Mouse (Mus musculus): ENCODE results near the gene Tfcp2. TPM values are rescaled to one million over a fixed set of nuclear protein-coding genes. Genes with fewer than 3 reads are reported as not detected.

Gene Tfcp2
- 9.4 and 10.2 TPM in 2 replicates for polyA plus RNA-seq (2012; ENCODE audit: insufficient read depth, insufficient read length, missing spikeins)

GRCm38 (mm10) chr15:100551326-100552307 is at the start of gene Tfcp2:
Gene Tfcp2, minus strand, starts transcription at chr15:100552008.
- H3K4me3 ChIP-seq (ENCODE audit: insufficient read depth, low read length) = peak within 1 kb of the TSS; percentile 71
- H3K27ac ChIP-seq (ENCODE audit: insufficient read depth, low read depth, low read length) = peak within 1 kb of the TSS; percentile 61
- TF ChIP-seq POLR2A (IDR thresholded peaks at IDR 0.05; ENCODE audit: borderline replicate concordance, low read depth, low read length) (peak; percentile 85; the same call in 1 of the 2 replicates), CTCF (IDR thresholded peaks at IDR 0.05; ENCODE audit: low read depth, low read length) (no peak)
- peaks cover 3% of the 10 kb centered on the region; the same call in 1 of the 2 replicates for H3K4me1 ChIP-seq (ENCODE audit: control insufficient read depth, insufficient read depth, low read length)

- Histone ChIP-seq H3K4me1 (ENCODE audit: control insufficient read depth, insufficient read depth, low read length) (peaks cover 9% of the 10 kb centered on the region), H3K27ac (ENCODE audit: insufficient read depth, low read depth, low read length) (no peak overlapping the region), H3K4me3 (ENCODE audit: insufficient read depth, low read length) (no peak overlapping the region; the same call in 1 of the 2 replicates)
- TF ChIP-seq POLR2A (IDR thresholded peaks at IDR 0.05; ENCODE audit: borderline replicate concordance, low read depth, low read length) = no peak
- TF ChIP-seq CTCF (IDR thresholded peaks at IDR 0.05; ENCODE audit: low read depth, low read length) = no peak
Measured at GRCm38 (mm10) chr15:100600696-100601272, 49.0 kb upstream of the Tfcp2 start.

GRCm38 (mm10) chr15:100600047-100600695 is 48.4 kb upstream of the Tfcp2 start:
- peak overlapping the region; percentile 66 for H3K4me3 ChIP-seq (ENCODE audit: insufficient read depth, low read length)
- H3K27ac ChIP-seq (ENCODE audit: insufficient read depth, low read depth, low read length) = no peak overlapping the region
- peak; percentile 27; the same call in 1 of the 2 replicates for TF ChIP-seq CTCF (IDR thresholded peaks at IDR 0.05; ENCODE audit: low read depth, low read length)
- no peak for TF ChIP-seq POLR2A (IDR thresholded peaks at IDR 0.05; ENCODE audit: borderline replicate concordance, low read depth, low read length)
- peaks cover 9% of the 10 kb centered on the region for H3K4me1 ChIP-seq (ENCODE audit: control insufficient read depth, insufficient read depth, low read length)

GRCm38 (mm10) chr15:100599276-100600046 is 47.7 kb upstream of the Tfcp2 start, which contains the start of gene Pou6f1:
Gene Pou6f1, minus strand, starts transcription at chr15:100599984.
- TF ChIP-seq CTCF (IDR thresholded peaks at IDR 0.05; ENCODE audit: low read depth, low read length) (no peak), POLR2A (IDR thresholded peaks at IDR 0.05; ENCODE audit: borderline replicate concordance, low read depth, low read length) (no peak)
- Histone ChIP-seq H3K4me3 (ENCODE audit: insufficient read depth, low read length) (peak within 1 kb of the TSS; percentile 66), H3K27ac (ENCODE audit: insufficient read depth, low read depth, low read length) (no peak within 1 kb of the TSS), H3K4me1 (ENCODE audit: control insufficient read depth, insufficient read depth, low read length) (peaks cover 7% of the 10 kb centered on the region)

GRCm38 (mm10) chr15:100598883-100599275 is 47.1 kb upstream of the Tfcp2 start:
- Histone ChIP-seq H3K4me3 (ENCODE audit: insufficient read depth, low read length) (peak overlapping the region; percentile 66), H3K27ac (ENCODE audit: insufficient read depth, low read depth, low read length) (no peak overlapping the region), H3K4me1 (ENCODE audit: control insufficient read depth, insufficient read depth, low read length) (peaks cover 7% of the 10 kb centered on the region)
- TF ChIP-seq POLR2A (IDR thresholded peaks at IDR 0.05; ENCODE audit: borderline replicate concordance, low read depth, low read length) (no peak), CTCF (IDR thresholded peaks at IDR 0.05; ENCODE audit: low read depth, low read length) (no peak)

- peaks cover 7% of the 10 kb centered on the region for H3K4me1 ChIP-seq (ENCODE audit: control insufficient read depth, insufficient read depth, low read length)
- peak overlapping the region; percentile 66 for H3K4me3 ChIP-seq (ENCODE audit: insufficient read depth, low read length)
- TF ChIP-seq CTCF (IDR thresholded peaks at IDR 0.05; ENCODE audit: low read depth, low read length) = no peak
- TF ChIP-seq POLR2A (IDR thresholded peaks at IDR 0.05; ENCODE audit: borderline replicate concordance, low read depth, low read length) = no peak
- no peak overlapping the region for H3K27ac ChIP-seq (ENCODE audit: insufficient read depth, low read depth, low read length)
Measured at GRCm38 (mm10) chr15:100598287-100598882, 46.6 kb upstream of the Tfcp2 start.

GRCm38 (mm10) chr15:100592817-100593216 is 41.0 kb upstream of the Tfcp2 start:
- Histone ChIP-seq H3K27ac (ENCODE audit: insufficient read depth, low read depth, low read length) (no peak overlapping the region), H3K4me3 (ENCODE audit: insufficient read depth, low read length) (no peak overlapping the region), H3K4me1 (ENCODE audit: control insufficient read depth, insufficient read depth, low read length) (peaks cover 4% of the 10 kb centered on the region; the same call in 1 of the 2 replicates)
- TF ChIP-seq POLR2A (IDR thresholded peaks at IDR 0.05; ENCODE audit: borderline replicate concordance, low read depth, low read length) = no peak
- no peak for TF ChIP-seq CTCF (IDR thresholded peaks at IDR 0.05; ENCODE audit: low read depth, low read length)

- H3K4me3 ChIP-seq (ENCODE audit: insufficient read depth, low read length) = no peak overlapping the region
Measured at GRCm38 (mm10) chr15:100590436-100590835, 38.6 kb upstream of the Tfcp2 start.

More at GRCm38 (mm10) chr15:100590436-100590835, 38.6 kb upstream of the Tfcp2 start:
- TF ChIP-seq CTCF (IDR thresholded peaks at IDR 0.05; ENCODE audit: low read depth, low read length) (no peak), POLR2A (IDR thresholded peaks at IDR 0.05; ENCODE audit: borderline replicate concordance, low read depth, low read length) (no peak)
- Histone ChIP-seq H3K4me1 (ENCODE audit: control insufficient read depth, insufficient read depth, low read length) (peaks cover 4% of the 10 kb centered on the region; the same call in 1 of the 2 replicates), H3K27ac (ENCODE audit: insufficient read depth, low read depth, low read length) (no peak overlapping the region)

Measured in bone marrow macrophage, adult 2 months (primary cell).